ENCODE assay signal across 8 mouse cellular contexts in the genomic region with DNA sequence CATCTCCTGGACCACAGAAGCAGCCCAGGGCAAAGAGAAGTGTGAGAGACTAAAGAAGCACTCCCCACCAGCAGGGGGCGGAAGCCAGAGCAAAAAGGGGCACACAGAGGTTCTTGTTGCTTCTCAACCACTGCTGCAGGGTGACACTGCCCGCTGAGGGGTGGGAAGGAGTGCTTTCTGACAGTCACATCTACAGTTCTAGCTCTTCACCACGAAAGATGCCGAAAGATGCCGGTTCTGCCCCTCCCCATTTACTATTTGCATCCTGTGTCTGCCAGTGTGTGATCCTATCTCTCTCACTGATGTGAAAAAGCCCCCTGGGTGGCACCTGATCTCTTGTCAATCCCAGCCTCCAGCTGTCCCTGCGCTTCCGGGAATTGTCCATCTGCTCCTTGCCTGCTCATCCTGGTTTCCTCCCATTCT.
DNase-seq lines count a peak whose midpoint lies in the region; TF ChIP-seq lines count a peak whose summit lies in the region.

No protein-coding gene starts in this region.

- peaks cover 5% of the 10 kb centered on the region; the same call in 1 of the 2 replicates for H3K4me1 ChIP-seq in small intestine, adult 2 months (ENCODE audit: control insufficient read depth, insufficient read depth, insufficient read length, low read length)
- peaks cover 14% of the 10 kb centered on the region for H3K4me1 ChIP-seq in forebrain, embryonic 10.5 days

- no peaks in the 10 kb centered on the region for H3K27me3 ChIP-seq in small intestine, adult 2 months (ENCODE audit: control insufficient read depth, insufficient read depth, low read length)
- no peaks in the 10 kb centered on the region for H3K27me3 ChIP-seq in forebrain, embryonic 10.5 days (ENCODE audit: poor library complexity, severe bottlenecking)

- 56% methylated on average over 7 of the region's 7 CpGs for WGBS in small intestine, adult 2 months
- 66% methylated on average over 7 of the region's 7 CpGs for WGBS in forebrain, embryonic 10.5 days

- no peak for TF ChIP-seq POLR2A in small intestine, adult 2 months (IDR thresholded peaks at IDR 0.05; ENCODE audit: low read depth, low read length)

- intact Hi-C loops in left cerebral cortex, adult 2 months (cut with DNase I) = loop anchor here (1.0 kb wide), 1 partner anchor 11 kb away; no protein-coding TSS in a partner anchor
- intact Hi-C loops in left cerebral cortex, postnatal 36 days (cut with DNase I) = no loop called here

- H3K9me3 ChIP-seq in forebrain, embryonic 10.5 days = no peaks in the 10 kb centered on the region

- peak; percentile 54 for TF ChIP-seq CTCF in left cerebral cortex, adult 2 months (IDR thresholded peaks at IDR 0.05)
- TF ChIP-seq CTCF in small intestine, adult 2 months (IDR thresholded peaks at IDR 0.05; ENCODE audit: extremely low read depth, insufficient read length, insufficient replicate concordance, low read depth, low read length) = peak; percentile 32; the same call in 1 of the 2 replicates

- no peaks in the 10 kb centered on the region for H3K36me3 ChIP-seq in small intestine, adult 2 months (ENCODE audit: control insufficient read depth, insufficient read depth, low read length)
- no peaks in the 10 kb centered on the region for H3K36me3 ChIP-seq in forebrain, embryonic 10.5 days (replicated peaks)

- H3K4me3 ChIP-seq in left cerebral cortex, adult 2 months = no peak overlapping the region
- no peak overlapping the region for H3K4me3 ChIP-seq in small intestine, adult 2 months (ENCODE audit: low read depth, low read length)
- H3K4me3 ChIP-seq in forebrain, embryonic 10.5 days = no peak overlapping the region

- peak; percentile 23 for DNase-seq in adrenal gland, adult 2 months
- no peak for DNase-seq in adrenal gland, postnatal 4 days (ENCODE audit: low spot score in 2 of 2)
- DNase-seq in left cerebral cortex, adult 2 months (ENCODE audit: extremely low spot score in 1 of 2, low spot score in 2 of 2) = no peak
- DNase-seq in left cerebral cortex, postnatal 36 days (ENCODE audit: low spot score in 2 of 2) = no peak
- DNase-seq in adrenal gland, postnatal 36 days = peak; percentile 46 to 75
- peak; percentile 47 to 60 for DNase-seq in kidney, postnatal 25 days
- no peak for DNase-seq in forebrain, embryonic 10.5 days (ENCODE audit: extremely low spot score, low spot score)

- H3K27ac ChIP-seq in left cerebral cortex, adult 2 months = no peak overlapping the region
- H3K27ac ChIP-seq in small intestine, adult 2 months (ENCODE audit: insufficient read depth, low read depth, low read length) = no peak overlapping the region
- no peak overlapping the region for H3K27ac ChIP-seq in forebrain, embryonic 10.5 days

Comparison
In these comparisons a context has a peak if more than half of its experiments do, and no peak if none do; other contexts are left out.
1. DNase-seq: peak in adrenal gland, adult 2 months (single experiment), adrenal gland, postnatal 36 days (2 of 2) and kidney, postnatal 25 days (2 of 2); none in adrenal gland, postnatal 4 days (0 of 2), left cerebral cortex, adult 2 months (0 of 2), left cerebral cortex, postnatal 36 days (0 of 2) and forebrain, embryonic 10.5 days (single experiment).